Mouse (Mus musculus) lung, adult 2 months (tissue): Measurements from ENCODE around the gene Spata31d1a.

Source experiments
- CTCF ChIP-seq: fragments of 200-500 bp; IDR thresholded peaks from 2 replicates; pipeline ENCODE4 v1.5.1; 2011; ENCODE audit warnings: mild to moderate bottlenecking, low read length, control low read depth; ENCODE audit not compliant: insufficient read depth
- POLR2A ChIP-seq: fragments of 200-500 bp; IDR thresholded peaks from 2 replicates; pipeline ENCODE4 v1.6.1; 2011; ENCODE audit warnings: low read depth, mild to moderate bottlenecking, control low read depth, low read length, borderline replicate concordance; ENCODE audit errors: extremely low read depth

DNA sequence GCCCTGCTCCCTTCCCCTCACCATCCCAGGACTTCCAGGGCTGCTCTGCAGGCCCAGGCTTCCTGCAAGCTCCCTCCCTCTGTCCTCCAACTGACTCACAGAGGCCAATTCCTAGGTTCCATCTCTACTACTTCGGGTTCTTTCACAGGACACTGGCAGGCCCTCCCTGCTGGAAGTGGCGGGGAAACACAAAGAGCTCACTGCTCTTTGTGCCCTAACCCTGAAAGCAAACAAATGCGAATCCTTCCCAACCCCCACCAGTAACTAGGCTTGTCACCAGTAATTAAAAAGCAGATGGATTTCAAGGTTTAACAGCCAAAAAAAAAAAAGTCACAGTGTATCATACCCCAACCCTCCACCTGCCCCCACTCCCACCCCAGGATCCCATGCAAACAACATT lies 35.9 kb downstream of the Spata31d1a start:
- TF ChIP-seq CTCF (no peak), POLR2A (no peak)
